Mouse (Mus musculus): Measurements from ENCODE around the gene Dnaja3. TPM values are rescaled to one million over a fixed set of nuclear protein-coding genes. Genes with fewer than 3 reads are reported as not detected.

Gene Dnaja3
- total RNA-seq, 2 experiments from 2014 or later = 66.1 to 66.9 TPM

DNA sequence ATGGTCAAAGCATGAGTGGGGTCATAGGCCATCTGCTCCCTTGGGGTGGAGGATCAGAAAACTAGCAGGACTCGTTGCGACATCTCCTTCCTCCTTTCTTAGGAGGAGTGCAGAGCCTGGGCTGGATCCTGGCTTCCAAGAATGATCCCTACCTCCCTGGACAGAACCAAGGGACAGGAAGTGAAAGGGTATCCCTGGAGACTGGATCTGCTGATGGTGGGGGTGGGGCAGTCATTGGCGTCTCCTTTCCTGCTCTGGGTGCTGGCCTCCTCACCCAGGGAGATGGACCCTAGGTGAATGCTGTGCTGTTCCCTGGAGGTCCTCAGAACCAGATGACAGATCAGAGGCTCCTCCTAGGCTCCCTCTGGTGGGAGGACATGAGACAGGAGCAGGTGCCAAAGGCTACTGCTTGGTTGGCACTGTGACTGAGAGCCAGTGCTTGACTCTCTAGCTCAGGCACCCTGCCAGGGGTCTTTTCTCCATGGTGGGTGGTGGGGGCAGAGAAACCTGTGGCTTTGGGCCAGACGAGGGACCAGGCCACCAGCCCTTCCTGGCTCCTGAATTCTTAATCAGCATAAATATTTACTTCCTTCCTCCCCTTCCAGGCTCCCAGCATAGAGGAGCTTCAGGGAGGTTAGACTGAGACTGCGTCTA, 33.2 kb upstream of the Dnaja3 start:
- no peak for DNase-seq (ENCODE audit: low spot score in 2 of 2)

DNA sequence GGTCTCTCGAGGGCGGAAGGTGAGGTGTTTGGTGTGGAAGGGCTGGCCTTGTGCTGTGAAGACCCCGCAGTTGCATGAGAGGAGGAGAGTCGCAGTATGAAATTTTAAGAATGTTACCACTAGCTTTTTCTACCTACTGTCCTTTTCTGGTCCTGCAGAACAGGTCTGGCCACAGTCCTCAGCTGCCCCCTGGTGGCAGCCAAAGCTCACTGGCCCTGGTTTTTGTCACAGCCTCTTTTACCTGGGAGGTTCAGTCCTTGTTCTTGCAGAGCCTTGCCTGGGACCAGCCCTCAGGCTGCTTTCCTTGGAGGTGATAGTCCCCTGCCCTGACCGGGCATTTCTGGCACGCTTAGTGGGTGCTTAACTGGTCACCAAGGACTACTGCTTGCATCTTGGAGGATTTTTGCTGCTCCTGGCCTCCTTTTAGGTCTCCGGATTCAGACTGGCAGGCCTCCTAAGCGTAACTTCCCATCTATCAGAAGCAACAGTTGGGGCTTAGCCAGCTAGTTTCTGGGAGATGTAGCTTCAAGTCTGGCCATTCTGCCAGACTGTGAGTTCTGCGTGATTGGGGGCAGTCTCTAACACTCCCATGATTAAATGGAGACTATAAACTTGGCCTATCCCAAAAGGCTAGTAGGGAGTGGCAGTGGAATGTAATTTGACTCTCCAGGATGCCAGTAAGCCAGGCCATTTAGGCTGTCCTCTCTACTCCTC, 31.8 kb upstream of the Dnaja3 start:
- peak; percentile 65 to 85 for DNase-seq (ENCODE audit: low spot score in 2 of 2)

DNA sequence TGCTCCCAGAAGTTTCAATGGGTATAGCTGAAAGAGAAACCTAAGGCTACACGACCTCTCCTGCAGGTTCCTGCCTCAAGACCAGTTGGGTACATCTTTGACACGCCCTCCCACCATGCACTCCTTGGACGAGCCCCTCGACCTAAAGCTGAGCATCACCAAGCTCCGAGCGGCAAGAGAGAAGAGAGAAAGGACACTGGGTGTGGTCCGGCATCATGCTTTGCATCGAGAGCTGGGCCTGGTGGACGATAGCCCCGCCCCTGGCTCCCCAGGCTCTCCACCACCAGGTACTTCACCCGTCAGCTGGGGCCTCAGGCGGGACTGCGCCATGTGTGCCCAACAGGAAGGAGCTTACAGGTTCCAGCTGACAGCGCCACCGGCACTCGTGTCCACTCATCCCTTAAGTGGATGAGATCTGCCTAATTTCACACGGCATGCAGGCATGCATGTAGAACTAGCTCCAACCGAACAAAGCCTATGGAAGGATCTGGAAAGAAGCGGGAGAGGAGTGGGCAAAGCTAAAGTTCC, 31.2 kb upstream of the Dnaja3 start:
- no peak for DNase-seq (ENCODE audit: low spot score in 2 of 2)

DNA sequence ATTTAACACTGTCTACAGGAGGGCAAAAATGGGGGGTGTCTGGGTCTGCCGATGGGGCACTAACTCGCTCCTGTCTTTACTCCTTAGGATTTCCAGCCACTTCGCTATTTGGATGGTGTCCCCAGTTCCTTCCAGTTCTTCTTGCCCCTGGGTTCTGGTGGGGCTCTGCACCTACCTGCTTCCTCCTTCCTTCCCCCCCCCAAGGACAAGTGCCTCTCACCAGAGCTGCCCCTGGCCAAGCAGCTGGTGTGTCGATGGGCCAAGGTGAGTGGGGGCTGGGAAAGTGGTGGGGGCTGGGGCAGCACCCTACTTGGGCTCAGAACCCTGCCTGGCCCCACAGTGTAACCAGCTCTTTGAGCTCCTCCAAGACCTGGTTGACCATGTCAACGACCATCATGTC, 28.6 kb upstream of the Dnaja3 start:
- no peak for DNase-seq (ENCODE audit: low spot score in 2 of 2)

DNA sequence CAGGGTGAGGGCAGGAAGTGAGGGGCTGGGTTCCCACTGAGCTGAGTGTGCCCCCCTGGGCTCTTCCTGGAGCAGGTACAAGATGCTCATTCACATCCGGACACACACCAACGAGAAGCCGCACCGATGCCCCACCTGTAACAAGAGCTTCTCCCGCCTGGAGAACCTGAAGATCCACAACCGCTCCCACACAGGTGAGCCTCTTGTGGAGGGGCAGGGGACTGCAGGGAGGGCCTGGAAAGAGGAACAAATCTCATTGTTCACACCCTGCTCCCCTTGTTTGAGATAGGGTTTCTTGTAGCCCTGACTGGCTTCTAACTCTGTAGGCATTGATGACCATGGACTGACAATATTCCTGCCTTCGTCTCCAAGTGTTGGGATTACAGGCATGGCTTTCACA, 28.1 kb upstream of the Dnaja3 start:
- DNase-seq (ENCODE audit: low spot score in 2 of 2) = no peak

DNA sequence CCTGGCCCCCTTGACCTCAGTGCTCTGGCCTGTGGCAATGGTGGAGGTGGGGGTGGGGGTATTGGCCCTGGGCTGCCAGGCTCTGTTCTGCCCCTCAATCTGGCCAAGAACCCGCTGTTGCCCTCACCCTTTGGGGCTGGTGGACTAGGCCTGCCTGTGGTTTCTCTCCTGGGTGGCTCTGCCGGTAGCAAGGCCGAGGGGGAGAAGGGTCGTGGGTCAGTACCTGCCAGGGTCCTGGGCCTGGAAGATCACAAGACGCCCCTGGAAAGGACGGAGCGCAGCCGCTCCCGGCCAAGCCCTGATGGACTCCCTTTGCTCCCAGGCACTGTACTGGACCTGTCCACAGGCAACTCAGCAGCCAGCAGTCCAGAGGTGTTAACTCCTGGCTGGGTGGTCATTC, 26.1 kb upstream of the Dnaja3 start:
- no peak for DNase-seq (ENCODE audit: low spot score in 2 of 2)

DNA sequence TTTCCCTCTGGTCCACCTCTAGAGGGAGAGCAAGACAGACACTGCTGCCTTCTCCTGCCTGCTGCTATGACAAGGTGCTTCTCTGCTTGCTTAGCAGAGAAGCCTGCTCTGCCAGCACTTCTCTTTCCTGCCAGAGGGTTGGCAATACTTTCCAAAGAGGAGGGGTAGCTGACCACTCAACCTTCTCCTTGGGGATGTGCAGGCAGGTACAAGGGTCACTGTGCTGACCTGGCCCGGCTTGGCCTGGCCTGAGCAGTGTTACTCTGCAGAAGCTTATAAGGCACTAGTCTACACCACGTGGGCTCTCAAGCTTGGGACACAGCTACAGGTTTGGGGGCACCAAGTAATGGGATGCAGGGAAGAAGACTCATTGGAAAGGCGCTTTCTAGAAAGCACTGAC, 25.1 kb upstream of the Dnaja3 start:
- DNase-seq (ENCODE audit: low spot score in 2 of 2) = no peak

DNA sequence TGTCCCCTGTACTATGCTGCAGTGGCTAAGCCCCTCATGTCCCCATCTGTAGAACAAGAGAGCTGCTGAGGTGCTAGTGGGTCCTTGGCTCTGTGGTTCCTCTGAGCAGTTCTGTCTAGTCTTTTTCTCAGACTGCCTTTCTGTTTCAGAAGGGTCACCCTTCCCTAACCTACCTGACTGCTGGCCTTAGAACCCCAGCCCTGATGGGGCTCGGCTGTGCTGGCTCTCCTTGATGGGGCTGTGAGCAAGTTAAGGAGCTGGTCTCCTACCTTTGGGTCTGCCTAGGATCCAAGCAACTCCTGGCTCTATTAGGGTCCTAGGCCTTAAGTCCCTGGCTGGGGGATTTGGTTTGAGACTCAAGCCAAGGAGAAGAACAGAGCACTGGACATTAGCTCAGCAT, 24.5 kb upstream of the Dnaja3 start:
- no peak for DNase-seq (ENCODE audit: low spot score in 2 of 2)

DNA sequence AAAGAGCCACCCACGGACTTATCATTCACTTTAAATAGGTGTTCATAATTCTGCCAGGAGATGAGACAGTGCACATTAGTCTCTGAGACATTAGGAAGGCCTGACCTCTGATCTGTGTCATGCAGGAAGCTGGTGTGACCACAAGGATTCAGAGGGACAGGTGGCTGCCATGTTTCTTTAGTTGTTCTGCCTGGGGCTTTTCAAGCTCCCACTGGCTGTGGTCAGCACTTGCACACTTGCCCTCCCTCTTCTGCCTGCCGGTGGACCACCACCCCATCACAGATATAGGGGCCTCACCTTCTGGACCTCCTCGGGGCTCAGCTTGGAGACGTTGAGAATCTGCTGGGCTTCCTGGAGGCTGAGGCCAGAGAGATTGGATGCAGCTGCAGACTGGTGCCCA, 23.0 kb upstream of the Dnaja3 start:
- no peak for DNase-seq (ENCODE audit: low spot score in 2 of 2)

DNA sequence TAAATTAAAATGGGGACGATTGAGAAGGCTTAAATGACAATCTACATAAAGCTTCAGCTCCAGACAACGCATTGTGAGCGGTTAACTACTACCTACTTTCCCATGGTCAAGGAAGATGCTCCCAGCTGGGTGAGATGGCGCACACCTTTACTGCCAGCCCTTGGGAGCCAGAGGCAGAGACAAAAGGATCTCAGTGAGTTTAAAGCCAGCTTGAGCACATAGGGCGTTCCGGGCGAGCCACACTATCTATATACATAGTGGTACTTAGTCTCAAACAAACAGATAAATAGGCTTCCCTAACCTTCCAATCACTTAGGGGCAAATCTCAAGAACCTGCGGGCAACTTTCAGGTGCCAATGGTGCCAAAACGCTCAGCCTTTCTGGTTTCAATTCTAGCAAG, 15.7 kb upstream of the Dnaja3 start:
- no peak for DNase-seq (ENCODE audit: low spot score in 2 of 2)

DNA sequence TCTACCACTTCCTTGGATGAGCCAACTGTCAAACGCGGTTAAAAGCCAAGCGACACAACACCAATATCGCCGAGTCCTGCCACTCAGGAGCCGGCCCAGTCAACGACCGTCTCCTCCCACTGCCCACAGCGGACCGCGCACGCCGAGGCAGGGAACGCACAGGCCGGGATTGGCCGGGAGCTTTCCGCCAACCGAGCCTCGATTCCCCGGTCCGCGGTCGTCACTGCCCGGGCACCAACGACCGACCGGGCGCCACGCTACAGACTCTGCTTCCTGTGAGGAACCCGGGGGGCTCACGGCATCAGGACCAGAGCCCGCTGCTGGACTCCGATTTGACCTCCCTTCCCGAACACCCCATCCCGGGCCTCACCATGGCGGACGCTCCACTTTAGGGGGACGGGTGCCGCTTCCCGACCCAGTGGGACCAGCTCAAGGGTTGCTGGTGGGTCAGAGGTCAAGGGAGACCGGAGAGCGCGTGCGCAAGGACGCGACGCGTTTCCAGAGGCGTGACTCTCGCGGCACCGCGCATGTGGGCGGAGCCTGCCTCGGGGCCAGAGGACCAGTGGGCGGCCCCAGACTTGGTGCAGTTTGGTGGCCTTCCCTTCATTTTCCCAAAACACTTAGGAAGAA, 15.2 kb upstream of the Dnaja3 start, which contains the start of gene Pam16:
Gene Pam16 (minus strand): TSS at position 508 of the 630 bp plus-strand sequence.
- peak; percentile 88 to 94 for DNase-seq (ENCODE audit: low spot score in 2 of 2)

DNA sequence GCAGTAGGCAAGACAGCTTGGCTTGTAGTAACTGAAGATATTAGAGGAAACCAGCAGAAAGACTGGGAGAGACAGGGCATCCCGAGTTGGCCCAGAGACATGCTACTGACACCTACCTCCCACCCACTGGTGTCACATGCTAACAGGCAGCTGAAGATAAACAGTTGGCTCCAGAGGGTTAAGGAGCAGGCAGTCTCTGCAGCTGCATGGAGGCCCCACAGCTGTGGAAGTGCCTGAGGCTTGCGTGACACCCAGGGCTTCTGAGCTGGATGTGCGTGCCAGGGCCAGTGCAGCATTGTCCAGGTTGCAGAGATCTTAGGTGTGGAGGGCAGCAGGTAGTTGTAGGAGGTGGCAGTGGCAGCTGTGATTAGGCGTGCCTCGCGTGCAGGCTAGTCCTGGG, 12.7 kb upstream of the Dnaja3 start:
- no peak for DNase-seq (ENCODE audit: low spot score in 2 of 2)

DNA sequence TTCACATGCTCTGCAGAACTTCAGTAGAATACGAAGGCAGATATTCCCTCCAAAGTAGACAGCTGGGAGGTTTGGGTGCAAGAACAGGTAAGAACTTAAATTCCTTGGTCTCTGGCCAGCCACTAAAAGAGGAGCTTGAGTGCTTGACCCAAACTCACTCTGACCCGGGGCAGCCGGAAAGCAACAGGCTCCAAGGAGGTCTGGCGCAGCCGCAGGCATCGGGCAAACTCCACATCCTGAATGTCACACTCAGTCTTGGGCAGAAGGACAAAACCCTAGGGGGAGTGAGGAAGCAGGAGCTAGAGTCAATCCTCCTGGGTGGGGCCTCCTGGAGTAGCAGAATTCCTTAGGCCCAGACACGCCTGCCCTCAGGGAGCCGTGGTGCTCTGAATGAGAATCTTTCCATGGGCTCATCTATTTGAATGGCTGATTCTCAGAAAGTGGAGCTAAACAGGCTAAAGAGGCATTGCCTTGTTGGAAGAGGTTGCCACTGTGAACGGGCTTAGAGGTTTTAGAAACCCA, 10.8 kb upstream of the Dnaja3 start:
- no peak for DNase-seq (ENCODE audit: low spot score in 2 of 2)

DNA sequence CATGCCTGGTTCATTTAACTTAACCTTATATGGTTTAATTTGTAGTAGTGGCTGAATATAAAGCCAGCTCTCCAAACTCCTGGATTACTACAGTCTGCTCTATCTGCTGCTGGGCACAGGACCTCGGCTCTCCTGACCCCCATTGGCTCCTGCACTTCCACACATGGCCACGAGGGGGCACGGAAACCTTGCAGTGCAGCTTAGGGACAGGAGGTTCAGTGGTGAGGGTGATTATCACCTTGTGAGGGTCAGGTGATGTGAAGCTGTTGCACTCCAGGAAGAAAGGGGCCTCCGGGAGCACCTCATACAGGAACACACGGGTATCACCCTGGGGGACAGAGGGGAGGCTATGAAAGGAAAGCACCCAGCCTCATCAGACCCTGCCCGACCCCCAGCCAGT, 9.8 kb upstream of the Dnaja3 start:
- DNase-seq (ENCODE audit: low spot score in 2 of 2) = peak; percentile 48 to 74

DNA sequence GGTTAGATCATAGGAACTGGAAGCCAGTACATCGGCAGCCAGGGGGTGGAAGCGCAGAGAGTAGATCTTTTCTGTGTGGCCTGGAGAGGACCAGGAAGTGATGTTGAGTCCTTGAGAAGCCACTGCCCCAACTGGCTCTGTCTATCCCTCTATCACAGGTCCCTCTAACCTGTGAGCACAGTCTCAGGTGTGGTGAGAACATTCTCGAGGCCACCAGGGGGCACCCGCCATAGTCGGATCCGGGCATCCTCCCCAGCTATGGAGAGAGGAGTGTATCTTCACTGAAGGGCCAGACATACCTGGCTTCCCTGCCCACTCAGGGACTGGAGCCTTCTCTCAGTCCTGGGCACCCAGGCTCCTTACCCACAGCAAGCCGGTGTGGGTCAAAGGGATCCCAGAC, 7.7 kb upstream of the Dnaja3 start:
- DNase-seq (ENCODE audit: low spot score in 2 of 2) = no peak

DNA sequence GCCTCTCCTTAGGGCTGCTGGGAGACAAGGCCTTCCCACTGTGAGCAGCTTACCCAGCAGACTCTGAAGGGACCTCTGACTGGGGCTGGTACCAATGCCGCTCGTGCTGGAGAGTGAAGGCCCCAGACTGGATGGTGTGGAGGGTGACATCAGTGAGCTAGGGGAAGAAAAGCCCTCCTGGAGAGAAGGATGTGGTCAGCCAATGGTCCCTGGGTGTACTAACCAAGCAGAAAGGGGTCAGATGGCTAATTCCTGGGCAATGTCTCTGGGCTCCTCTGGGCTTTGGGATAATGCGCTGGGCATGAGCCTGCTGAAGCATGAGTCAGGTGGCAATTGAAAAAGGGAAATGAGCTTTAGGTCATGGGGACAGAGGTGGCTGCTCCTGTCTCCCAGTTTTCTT, 6.1 kb upstream of the Dnaja3 start:
- DNase-seq (ENCODE audit: low spot score in 2 of 2) = no peak

DNA sequence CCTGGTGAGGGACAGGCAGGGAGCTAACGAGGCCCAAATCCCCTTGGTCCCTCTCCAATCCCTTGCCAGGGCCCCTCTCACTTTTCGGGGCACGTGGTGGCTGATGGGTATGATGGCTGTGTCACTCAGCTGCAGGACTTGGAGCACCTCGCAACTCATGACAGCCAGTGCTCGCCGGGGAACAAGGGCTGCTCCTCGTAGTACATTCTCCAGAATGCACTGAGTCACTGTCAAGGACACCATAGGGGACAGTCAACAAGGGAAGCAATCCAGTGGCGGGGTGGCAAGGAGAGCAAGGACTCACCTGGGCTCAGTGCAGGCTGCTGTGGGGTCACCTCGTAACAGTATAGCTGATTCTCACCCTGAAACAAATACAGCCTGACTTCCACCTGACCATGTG, 5.1 kb upstream of the Dnaja3 start:
- DNase-seq (ENCODE audit: low spot score in 2 of 2) = no peak

DNA sequence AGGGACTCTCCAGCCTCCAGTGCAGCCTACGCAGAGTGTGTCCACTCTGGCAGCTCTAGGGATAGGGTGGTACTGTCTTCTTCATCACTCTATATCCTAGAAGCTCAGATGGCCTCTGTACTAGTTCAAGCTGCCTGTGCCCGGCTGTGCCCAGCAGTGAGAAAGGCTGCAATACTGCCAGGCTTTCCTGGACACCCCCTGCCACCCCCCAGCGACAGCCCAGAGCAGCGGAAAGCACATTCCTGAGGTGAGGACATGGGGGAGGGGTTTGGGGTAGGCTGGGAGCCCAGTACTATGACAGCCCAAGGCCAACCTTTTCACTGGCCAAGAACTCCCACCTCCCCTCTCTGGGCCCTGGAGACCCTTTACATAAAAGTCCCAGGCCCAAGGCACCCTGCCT, 4.0 kb upstream of the Dnaja3 start:
- DNase-seq (ENCODE audit: low spot score in 2 of 2) = no peak

DNA sequence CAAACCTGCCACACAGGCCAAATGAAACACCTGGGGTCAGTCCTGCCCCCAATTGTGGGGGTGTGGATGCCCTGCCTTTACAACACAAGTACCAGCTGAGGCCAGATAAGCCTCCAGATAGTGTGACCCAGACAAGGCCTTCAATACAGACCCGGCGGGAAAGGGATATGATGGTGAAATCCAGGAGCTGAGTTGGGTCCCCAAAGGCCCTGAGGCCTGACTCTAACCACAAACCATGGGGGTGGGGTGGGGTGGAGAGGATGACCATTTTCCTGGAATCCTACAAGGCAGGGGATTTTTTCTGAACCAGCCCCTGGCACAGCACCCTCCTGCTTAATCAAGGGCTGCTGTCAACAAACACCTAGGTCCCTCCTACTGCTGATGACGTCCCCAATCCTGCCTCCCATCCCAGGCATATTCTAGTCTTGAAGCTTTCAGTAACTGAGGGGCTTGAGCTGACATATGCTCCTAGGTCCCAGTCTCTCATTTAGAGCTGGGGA, 848 bp upstream of the Dnaja3 start:
- no peak for DNase-seq (ENCODE audit: low spot score in 2 of 2)

DNA sequence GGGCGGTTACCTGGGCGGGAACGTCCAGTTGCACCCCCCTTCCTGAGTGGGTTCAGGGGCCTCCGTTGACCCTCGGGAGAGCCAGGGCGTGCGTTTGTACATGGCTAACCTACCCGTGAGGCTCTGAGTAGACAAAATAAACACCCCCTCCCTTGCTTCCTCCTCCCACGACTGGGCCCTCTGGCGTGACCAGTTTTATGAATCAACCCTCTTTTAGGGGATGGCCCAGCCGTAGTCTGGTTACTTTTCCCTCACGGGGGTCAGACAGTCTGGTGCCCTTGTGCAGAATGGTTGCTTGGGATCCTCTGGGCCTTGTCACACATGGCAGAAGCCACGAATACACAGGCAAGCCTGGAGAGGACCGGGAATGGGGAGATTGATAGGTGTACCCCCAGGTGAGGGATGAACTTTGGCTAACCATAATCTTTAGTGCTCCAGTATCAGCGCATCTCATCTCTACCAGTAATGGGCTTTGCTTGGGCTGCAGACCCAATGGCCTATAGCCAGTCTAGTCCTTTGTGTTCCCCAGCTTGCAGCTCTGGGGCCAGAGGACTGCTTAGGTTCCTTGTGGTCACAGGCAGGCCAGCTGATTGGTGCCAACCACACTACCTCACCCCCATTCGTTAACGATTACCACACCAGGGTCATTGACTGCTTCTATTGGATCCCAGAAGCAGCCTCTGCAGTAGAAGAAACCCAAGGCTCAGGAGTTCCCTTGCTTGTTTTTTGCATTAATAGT, 647 bp downstream of the Dnaja3 start:
- DNase-seq (ENCODE audit: low spot score in 2 of 2) = no peak

DNA sequence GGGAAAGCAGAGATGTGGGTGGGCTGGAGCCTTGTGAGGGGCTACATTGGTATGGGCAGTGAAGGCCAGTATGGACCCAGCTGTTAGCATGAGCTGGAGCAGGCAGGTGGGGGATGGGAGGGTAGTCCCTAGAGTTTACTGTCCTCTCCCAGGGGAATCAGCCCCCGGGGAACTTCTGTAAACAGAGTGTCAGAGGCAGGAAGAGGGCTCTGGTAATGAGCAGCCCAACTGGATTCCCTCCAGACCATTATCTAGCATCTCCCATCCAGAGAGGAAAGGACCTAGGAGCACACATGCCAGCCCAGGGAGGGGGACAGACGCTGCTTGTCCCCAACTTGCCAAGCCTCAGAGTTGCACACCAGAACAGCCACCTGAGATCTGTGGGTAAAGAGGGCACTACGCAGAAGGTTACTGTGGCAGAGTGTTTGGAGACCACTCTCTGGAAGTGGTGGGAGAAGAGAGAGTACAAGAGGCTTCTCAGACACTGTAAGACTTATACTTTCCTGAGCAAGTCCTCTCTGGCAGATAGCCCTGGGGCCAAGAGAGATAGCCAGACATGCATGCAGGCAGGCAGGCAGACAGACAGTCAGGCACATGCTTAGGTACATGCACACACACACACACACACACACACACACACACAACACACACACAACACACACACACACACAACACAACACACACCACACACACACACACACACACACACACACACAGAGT, 1.5 kb downstream of the Dnaja3 start:
- no peak for DNase-seq (ENCODE audit: low spot score in 2 of 2)
